Mouse (Mus musculus) cerebellum, adult 9-10 months (tissue): Measurements from ENCODE around the gene Dupd1.
"Not testable (repeated sequence)": the region's sequence is repeated elsewhere in the genome, so short reads cannot be mapped to it uniquely, and the experiment has no call there.

Experiments
- DNase-seq: peaks from one replicate; pipeline ENCODE4 v3.0.0; 2022

Gene Dupd1

DNA sequence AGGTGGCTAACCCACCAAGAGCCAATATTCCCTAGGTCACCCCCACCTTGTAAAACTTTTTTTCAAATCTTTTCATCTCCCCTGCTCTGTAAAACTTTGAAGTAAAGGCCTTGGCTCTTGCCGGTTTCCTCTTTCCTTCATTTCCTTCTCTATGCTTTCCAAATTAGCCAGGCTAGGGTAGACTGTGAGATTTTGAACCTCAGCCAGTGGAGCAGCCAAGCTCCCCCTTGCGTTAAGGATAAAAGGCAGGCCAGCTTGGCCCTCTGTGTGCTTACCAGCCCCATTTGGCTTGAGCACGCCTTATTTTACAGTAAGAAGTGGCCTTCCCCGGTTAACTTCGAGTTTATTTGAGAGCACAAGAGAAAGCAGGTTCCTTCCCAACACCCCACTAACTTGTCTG, 39.9 kb downstream of the Dupd1 start:
- no peak for DNase-seq

DNA sequence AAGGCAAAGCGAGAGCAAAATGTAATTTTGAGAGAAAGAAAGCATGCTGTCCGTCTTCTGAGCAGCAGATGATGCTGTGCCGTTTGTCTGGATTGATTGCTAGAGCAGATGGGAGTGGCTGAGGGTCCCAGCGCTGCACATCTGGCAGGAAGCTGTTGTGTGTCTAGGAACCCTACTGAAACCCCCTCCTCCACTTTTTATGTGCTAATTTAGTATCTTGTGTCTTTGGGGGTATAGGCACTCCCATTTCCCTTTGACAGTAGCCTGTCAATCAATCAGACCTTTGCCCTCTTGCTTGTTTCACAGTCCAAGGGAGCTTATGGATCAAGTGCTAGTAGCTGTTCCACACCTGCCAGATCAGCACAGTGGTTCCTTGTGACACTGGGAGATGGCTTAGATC, 41.3 kb downstream of the Dupd1 start:
- DNase-seq, result no peak

DNA sequence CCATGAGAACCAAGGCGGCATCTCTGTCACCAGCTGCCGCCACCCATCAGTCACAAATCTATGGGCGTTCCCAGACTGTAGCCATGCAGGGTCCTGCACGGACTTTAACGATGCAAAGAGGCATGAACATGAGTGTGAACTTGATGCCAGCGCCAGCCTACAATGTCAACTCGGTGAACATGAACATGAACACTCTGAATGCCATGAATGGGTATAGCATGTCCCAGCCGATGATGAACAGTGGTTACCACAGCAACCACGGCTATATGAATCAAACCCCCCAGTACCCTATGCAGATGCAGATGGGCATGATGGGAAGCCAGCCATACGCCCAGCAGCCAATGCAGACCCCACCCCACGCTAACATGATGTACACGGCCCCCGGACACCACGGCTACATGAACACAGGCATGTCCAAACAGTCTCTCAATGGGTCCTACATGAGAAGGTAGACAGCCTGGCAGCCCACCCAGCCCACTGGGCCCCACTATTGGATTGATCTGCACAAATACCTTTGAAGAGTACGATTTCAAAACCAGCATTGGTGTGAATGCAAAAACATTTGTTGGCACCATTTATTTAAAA, 43.9 kb downstream of the Dupd1 start:
- not testable (repeated sequence) for DNase-seq

DNA sequence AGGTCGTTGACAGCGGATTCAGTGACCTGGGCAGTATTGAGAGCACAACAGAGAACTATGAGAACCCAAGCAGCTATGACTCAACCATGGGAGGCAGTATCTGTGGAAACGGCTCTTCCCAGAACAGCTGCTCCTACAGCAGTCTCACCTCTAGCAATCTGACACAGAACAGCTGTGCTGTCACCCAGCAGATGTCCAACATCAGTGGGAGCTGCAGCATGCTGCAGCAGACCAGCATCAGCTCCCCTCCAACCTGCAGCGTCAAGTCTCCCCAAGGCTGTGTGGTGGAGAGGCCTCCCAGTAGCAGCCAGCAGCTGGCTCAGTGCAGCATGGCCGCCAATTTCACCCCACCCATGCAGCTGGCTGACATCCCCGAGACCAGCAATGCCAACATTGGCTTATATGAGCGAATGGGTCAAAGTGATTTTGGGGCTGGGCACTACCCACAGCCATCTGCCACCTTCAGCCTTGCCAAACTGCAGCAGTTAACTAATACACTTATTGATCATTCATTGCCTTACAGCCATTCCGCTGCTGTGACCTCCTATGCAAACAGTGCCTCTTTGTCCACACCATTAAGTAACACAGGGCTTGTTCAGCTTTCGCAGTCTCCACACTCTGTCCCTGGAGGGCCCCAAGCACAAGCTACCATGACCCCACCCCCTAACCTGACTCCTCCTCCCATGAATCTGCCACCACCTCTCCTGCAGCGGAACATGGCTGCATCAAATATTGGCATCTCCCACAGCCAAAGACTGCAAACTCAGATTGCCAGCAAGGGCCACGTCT, 44.5 kb downstream of the Dupd1 start:
- no peak for DNase-seq

DNA sequence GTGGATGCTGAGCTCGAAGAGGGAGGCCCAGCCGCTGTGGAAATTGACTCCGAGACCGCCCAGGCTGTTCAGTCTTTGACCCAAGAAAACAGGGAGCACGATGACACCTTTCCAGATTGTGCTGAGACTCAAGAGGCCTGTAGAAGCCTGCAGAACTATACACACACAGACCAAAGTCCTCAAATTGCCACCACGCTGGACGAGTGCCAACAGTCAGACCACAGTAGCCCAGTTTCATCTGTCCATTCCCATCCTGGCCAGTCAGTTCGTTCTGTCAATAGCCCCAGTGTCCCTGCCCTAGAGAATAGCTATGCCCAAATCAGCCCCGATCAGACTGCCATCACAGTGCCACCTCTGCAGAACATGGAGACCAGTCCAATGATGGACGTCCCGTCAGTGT, 45.2 kb downstream of the Dupd1 start:
- DNase-seq, result no peak

DNA sequence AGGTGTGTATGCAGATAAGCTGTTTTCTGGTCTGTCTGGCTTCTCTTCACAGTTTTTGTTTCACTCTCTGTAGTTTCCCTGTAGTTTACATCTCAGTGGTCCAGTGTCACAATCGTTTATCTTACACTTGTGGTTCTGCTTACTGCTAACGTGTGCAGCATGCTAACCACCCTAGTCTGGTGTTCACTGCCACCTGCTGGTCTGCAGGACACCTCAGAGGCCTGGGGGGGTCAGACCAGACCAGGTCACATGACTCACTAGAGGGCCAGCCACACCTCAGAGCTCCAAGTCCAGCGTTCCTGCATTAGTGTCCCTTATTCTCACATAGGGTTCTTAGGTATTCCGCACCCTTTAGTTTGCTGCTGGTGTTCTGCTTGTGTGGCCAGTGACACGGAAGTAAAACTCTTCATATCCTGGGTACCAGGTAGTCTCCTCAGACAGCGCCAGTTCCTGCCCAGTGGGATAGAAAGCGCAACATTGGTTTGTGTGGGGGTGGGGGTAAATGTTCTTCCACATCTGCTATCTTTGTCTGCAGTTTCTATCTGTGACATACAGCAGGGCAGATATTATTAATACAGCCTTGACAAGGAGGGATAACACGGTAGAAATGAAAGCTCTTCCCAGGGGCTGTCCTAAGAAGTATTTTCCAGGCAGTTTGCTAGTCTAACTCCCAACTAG, 51.8 kb downstream of the Dupd1 start:
- no peak for DNase-seq

DNA sequence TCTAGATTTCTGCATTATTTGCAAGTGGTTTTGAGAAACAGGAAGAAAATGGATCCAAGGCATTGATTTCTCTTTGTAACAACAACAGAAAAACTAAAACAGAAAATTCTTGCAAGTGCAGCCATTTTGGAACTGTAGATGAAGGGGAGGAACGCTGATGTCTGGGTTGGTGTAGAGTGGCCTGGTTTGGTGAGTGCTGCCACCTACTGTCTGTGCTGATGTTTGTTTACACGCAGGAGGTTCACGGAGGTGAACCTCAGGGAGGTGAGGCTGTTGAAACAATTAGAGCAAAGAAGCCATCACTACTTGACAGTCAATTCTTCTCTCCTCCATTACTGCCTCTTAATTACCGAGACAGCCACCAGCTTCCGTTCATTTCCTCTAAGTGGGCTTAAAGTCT, 54.7 kb downstream of the Dupd1 start:
- peak; percentile 73 for DNase-seq

DNA sequence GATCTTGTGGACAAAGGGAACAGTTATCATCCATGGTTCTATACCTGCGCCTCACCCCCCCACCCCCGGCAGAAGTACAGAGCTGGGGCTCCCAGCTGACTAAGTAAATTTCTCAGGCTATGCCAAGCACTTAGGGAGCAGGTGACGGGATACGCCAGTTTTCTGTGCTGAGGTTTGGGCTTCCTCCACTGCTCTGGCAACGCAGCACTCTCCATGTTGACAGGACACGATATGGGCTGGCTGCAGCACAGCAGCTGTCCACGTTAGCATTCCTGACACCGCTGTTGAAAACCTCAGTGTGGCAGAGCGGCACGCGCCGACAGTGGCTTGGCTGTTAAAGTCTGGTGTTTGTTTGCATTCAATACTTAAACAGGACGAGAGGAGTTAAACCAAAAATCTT, 55.2 kb downstream of the Dupd1 start:
- DNase-seq, result no peak

DNA sequence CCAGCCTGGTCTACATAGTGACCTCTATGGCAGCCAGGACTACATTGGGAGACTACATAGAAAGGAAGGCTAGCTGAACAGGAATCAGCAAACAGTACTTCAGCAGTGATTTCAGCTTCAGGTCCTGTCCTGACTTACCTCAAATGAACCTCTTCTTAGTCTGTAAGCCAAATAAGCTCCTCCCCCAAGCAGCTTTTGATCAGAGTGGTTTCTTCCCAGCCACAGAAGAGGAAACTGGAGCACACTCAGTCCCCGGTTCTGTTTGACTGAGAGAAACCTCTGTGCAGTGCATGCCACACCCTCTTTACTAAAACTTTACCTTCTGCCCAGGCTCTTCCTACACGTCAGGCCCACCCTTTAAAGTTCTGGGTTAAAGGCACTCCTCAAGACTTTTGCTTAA, 60.6 kb downstream of the Dupd1 start:
- no peak for DNase-seq

DNA sequence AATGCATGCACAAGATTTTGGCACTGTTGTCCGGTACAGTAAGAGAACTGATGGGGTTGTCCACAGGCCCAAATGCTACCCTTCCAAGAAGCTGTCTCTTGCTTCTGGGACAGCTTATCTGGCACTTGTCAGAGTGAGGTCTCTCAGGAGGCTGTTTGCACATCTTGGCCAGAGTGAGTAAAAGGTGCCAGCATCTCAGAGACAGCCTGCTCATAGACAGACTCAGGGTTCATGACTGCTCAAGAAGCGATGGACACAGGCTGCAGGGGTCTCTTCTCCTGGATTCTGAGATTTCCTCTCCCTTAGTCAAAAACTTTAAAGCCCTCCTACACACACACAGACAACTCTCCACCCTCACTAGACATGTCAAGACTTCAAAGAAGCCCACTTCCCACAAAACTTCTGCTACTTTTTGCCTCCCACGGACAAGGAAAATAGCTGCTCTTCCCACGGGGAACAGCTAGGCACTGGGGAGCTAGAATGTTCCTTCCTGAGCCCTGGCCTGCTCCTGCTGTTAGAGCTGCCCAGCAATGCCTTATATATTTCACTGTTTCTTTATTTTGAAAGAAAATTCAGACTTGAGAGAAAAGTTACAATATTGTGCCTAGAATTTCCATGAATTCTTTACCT, 73.5 kb downstream of the Dupd1 start:
- no peak for DNase-seq

DNA sequence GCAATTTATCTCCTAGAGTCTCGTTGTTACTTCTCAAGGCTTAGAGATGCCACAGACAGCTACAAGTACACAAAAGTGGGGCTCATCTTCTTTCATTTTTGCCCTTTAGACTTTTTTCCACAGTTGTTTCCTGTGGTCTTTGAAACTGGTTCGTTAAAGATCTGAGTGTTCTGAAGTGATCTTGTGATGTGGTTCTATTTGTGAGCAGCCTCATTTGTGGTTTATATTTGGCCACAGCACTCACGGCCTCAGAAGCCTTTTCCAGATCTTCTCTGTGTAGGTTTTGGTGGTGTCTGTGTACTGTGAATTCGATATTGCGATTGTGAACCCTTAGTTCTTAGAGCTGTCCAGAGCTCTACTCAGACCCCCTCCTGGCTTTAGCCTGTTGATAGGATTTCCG, 77.8 kb downstream of the Dupd1 start:
- DNase-seq, result no peak

DNA sequence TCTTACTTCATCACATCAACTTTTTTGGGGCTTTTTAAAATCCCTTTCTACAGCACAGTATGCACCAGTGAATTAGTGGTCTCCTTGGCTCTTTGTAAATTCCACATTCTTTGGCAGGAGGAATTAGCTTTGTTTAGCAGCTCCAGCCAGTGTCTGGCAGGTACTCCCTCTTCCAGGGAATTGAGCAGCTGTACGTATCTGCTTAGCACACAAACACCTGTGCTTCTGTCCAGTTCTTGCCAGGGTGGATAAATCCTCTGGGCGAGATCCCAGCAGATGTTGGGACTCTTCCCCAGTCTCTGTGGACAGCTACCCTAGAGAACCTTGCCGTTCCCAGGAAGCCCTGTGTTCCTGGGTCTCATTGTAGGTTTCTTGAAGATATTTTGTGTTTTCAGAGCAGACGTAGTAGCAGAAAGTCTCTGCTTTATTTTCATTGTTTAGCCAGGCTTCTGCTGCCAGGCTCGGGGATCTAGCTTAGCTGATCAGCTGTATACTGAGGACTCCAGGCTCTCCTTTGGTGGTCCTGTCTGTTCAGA, 82.6 kb downstream of the Dupd1 start:
- DNase-seq, result no peak
